Comparison of ENCODE assay signal across 3 mouse cellular contexts in the genomic region with DNA sequence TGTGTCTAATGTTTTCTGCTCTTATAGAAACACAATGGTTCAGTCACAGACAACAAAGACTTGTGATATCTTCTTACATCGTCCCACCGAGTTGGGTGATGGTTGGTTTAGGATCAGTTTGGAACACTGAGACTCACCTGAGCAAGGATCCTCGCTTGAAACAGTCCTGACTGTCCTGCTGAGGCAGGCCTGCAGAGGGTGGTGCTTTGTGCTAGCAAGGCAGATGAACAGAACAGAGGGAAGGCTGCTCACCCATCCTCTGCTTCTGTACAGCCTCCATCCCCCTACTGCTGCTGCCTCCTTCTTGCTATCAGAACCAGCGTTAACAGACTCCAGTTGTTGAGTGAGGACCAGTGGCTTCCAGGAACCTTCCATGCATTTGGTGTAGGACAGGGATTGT. TPM values are rescaled to one million over a fixed set of nuclear protein-coding genes. Genes with fewer than 3 reads are reported as not detected.
DNase-seq lines count a peak whose midpoint lies in the region; ATAC-seq lines count a peak whose summit lies in the region.
"Not testable (repeated sequence)": the region's sequence is repeated elsewhere in the genome, so short reads cannot be mapped to it uniquely, and the experiment has no call there.

No protein-coding gene starts in this region.

- not testable (repeated sequence) for H3K9me3 ChIP-seq in kidney, embryonic 16.5 days (ENCODE audit: low read length); liver, embryonic 12.5 days (replicated peaks)

- 0 out of 2 replicates have a peak, but pooled peaks have one; percentile 51 for ATAC-seq in kidney, embryonic 16.5 days (ENCODE audit: low FRiP score, low TSS enrichment)
- ATAC-seq in liver, embryonic 12.5 days = not testable (repeated sequence)

- H3K4me1 ChIP-seq in kidney, embryonic 16.5 days (ENCODE audit: insufficient read depth, low read length) = not testable (repeated sequence)
- H3K4me1 ChIP-seq in liver, embryonic 12.5 days = peaks cover 66% of the 10 kb centered on the region

- H3K4me3 ChIP-seq in kidney, embryonic 16.5 days (ENCODE audit: low read length); liver, embryonic 12.5 days: not testable (repeated sequence)

- WGBS in kidney, embryonic 16.5 days = 80% methylated on average over 3 of the region's 4 CpGs
- WGBS in liver, embryonic 12.5 days (ENCODE audit: insufficient replicate concordance) = 72% methylated on average over 3 of the region's 4 CpGs

- not testable (repeated sequence) for H3K36me3 ChIP-seq in kidney, embryonic 16.5 days (ENCODE audit: insufficient read depth, low read length); liver, embryonic 12.5 days

- H3K4me2 ChIP-seq in kidney, embryonic 16.5 days (replicated peaks; ENCODE audit: low read depth, low read length); liver, embryonic 12.5 days: not testable (repeated sequence)

- peak; percentile 64 for DNase-seq in heart, adult 11 months

- H3K27me3 ChIP-seq in kidney, embryonic 16.5 days (ENCODE audit: insufficient read depth, low read length); liver, embryonic 12.5 days (replicated peaks): not testable (repeated sequence)

- not testable (repeated sequence) for H3K9ac ChIP-seq in kidney, embryonic 16.5 days (replicated peaks; ENCODE audit: low read length); liver, embryonic 12.5 days

- not testable (repeated sequence) for H3K27ac ChIP-seq in kidney, embryonic 16.5 days (ENCODE audit: low read length)
- 0 out of 2 replicates have a peak overlapping the region, but pooled peaks have one; percentile 14 for H3K27ac ChIP-seq in liver, embryonic 12.5 days

RNA-seq across cellular contexts. Expression of gene Klhl25, which starts 14.2 kb away (rescaled TPM):
- polyA plus RNA-seq in kidney, embryonic 16.5 days (2015; fragmentation: Nextera tagmentation; extraction: Ambion mirVana) = 19.6 and 20.0 TPM in 2 replicates
- 12.1 and 12.2 TPM in 2 replicates for polyA plus RNA-seq in liver, embryonic 12.5 days (2016; fragmentation: Nextera tagmentation; extraction: Ambion mirVana)
